Mouse (Mus musculus) embryonic facial prominence, embryonic 10.5 days (tissue): ENCODE measurements around the gene Gm10337. TPM values are rescaled to one million over a fixed set of nuclear protein-coding genes. Genes with fewer than 3 reads are reported as not detected.
A peak's percentile ranks its signal among the peaks of the same experiment; 100 is the strongest.

Source experiments
- DNase-seq: peaks from one replicate; pipeline ENCODE4 v3.0.0-alpha.2; 2017; ENCODE audit warnings: low spot score
- H3K27ac ChIP-seq: fragments of 300-500 bp; sonication (generic); replicated peaks from 2 replicates; pipeline ENCODE4 v1.5.1; 2016; ENCODE audit warnings: mild to moderate bottlenecking
- H3K27me3 ChIP-seq: fragments of 300-500 bp; sonication (generic); replicated peaks from 2 replicates; pipeline ENCODE4 v1.6.1; 2016; ENCODE audit warnings: low read depth, mild to moderate bottlenecking; ENCODE audit not compliant: poor library complexity, severe bottlenecking
- H3K36me3 ChIP-seq: fragments of 300-500 bp; sonication (generic); replicated peaks from 2 replicates; pipeline ENCODE4 v1.6.1; 2016; ENCODE audit warnings: mild to moderate bottlenecking, moderate library complexity
- H3K4me1 ChIP-seq: fragments of 300-500 bp; sonication (generic); 2 replicates; pipeline ENCODE4 v1.6.1; 2016
- H3K4me3 ChIP-seq: fragments of 300-500 bp; sonication (generic); 2 replicates; pipeline ENCODE4 v1.5.1; 2016; ENCODE audit warnings: mild to moderate bottlenecking, moderate library complexity
- H3K9me3 ChIP-seq: fragments of 300-500 bp; sonication (generic); 2 replicates; pipeline ENCODE4 v1.6.1; 2016; ENCODE audit warnings: mild to moderate bottlenecking
- WGBS: fragments of 180-500 bp; shearing (Covaris S2); methylation state at CpG from one replicate; pipeline ENCODE4 v1.1.7; 2016; 5-methylcytosine and 5-hydroxymethylcytosine counted together
- polyA plus RNA-seq: library from polyadenylated mRNA; unstranded; fragments of >200 nt; fragmentation: Nextera tagmentation; extraction: Ambion mirVana; gene quantifications from 2 replicates; pipeline ENCODE4 v1.2.1, GENCODE M21; 2016

The Gm10337 gene
- polyA plus RNA-seq, 1 experiment from 2014 or later = 7.6 TPM

DNA sequence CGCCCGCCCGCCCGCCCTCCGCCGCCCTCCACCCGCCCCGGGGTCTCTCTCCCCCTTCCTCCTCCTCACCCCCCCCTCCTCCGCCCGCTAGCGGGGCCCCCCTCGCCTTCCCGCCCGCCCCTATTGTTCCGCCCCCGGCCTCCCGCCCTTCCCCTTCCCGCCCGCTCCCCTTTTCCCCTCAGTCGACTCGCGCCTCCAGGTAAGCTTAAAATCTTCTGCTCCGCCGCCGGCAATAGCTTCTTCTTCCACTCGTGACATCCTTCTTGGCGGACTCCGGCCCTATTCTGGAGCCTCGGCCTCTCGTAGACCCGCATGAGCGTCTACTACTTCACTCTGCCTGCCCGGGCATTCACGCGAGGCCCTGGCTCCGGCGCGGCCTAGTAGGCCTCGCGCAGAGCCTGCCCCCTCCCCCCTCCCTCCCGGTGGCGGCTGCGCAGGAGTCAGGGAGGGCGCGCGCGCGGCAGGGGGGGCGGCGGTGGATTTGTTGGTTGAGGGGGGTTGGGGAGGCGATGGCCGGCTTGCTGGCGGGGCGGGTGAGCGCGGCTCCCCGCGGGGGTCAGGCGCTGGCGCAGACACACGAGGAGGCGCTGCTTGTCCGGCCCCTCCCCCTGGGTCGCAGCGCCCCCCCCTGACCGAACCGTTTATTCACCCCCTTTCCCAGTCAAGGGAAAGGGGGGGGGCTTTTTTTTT lies 32.8 kb upstream of the Gm10337 start:
- Histone ChIP-seq H3K4me1 (peaks cover 17% of the 10 kb centered on the region), H3K27ac (peak overlapping the region; percentile 99), H3K36me3 (peaks cover 41% of the 10 kb centered on the region), H3K9me3 (0 out of 2 replicates have a peak, but pooled peaks cover 3% of the 10 kb centered on the region), H3K4me3 (peak overlapping the region; percentile 95), H3K27me3 (no peaks in the 10 kb centered on the region)
- 2% methylated on average over 51 of the region's 67 CpGs for WGBS
- peak; percentile 91 for DNase-seq

- H3K4me3 ChIP-seq = peak overlapping the region; percentile 95
- no peak for DNase-seq
- under 1% methylated on average over 10 of the region's 10 CpGs for WGBS
- peaks cover 17% of the 10 kb centered on the region for H3K4me1 ChIP-seq
- H3K27ac ChIP-seq = peak overlapping the region; percentile 99
- H3K27me3 ChIP-seq = no peaks in the 10 kb centered on the region
- H3K36me3 ChIP-seq = peaks cover 46% of the 10 kb centered on the region
- H3K9me3 ChIP-seq = 0 out of 2 replicates have a peak, but pooled peaks cover 3% of the 10 kb centered on the region
These were observed 32.3 kb upstream of the Gm10337 start for GRCm38 (mm10) chr15:102471295-102471645.

DNA sequence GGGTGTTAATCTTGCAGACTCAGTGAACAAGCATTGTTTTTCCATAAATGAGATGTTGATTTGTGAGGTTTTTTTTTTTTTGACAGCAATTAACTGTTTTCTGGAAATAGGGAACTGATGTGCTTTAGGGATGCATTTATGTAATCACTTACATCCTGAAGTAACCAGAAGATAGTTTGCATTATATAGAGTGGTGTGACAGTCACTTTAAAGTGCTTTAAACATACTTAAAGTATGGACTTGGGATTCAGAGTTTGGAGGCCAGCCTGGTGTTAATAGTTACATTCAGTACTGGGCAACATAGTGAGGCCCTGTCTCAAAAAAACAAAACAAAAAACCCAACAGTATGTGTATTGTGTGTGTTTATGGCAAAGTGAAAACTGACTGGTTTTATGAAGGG lies 31.8 kb upstream of the Gm10337 start:
- Histone ChIP-seq H3K9me3 (0 out of 2 replicates have a peak, but pooled peaks cover 3% of the 10 kb centered on the region), H3K36me3 (peaks cover 50% of the 10 kb centered on the region), H3K27ac (no peak overlapping the region), H3K27me3 (no peaks in the 10 kb centered on the region), H3K4me1 (peaks cover 17% of the 10 kb centered on the region), H3K4me3 (peak overlapping the region; percentile 95)
- DNase-seq = no peak

DNA sequence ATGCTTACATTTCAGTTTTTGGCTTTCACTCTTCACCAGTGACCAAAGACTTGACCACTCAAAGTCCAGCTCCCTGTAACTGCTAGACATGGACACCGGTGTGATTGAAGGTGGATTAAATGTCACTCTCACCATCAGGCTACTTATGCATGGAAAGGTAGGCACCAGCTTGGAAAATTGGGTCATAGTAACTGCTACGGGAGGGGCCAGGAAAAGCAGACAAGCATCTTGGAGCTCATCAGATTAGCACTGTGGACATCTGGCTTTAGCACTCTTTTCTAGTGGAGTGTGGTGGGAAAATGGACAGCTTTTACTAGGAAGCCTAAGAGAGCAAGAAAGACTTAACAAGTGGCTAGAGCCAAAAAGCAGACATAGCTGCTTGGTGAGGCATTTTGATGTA lies 30.3 kb upstream of the Gm10337 start:
- H3K27ac ChIP-seq = no peak overlapping the region
- peaks cover 65% of the 10 kb centered on the region for H3K36me3 ChIP-seq
- peaks cover 17% of the 10 kb centered on the region for H3K4me1 ChIP-seq
- peak overlapping the region; percentile 5; the same call in 1 of the 2 replicates for H3K4me3 ChIP-seq
- no peaks in the 10 kb centered on the region for H3K27me3 ChIP-seq
- DNase-seq = no peak
- 0 out of 2 replicates have a peak, but pooled peaks cover 3% of the 10 kb centered on the region for H3K9me3 ChIP-seq
- WGBS = 77% methylated on average over 2 of the region's 2 CpGs

GRCm38 (mm10) chr15:102474520-102474919 lies 29.0 kb upstream of the Gm10337 start:
- Histone ChIP-seq H3K4me1 (peaks cover 17% of the 10 kb centered on the region), H3K27ac (no peak overlapping the region), H3K36me3 (peaks cover 68% of the 10 kb centered on the region), H3K4me3 (no peak overlapping the region), H3K27me3 (no peaks in the 10 kb centered on the region), H3K9me3 (no peaks in the 10 kb centered on the region)
- no peak for DNase-seq
- 95% methylated on average over 2 of the region's 2 CpGs for WGBS

- H3K4me1 ChIP-seq = no peaks in the 10 kb centered on the region
- H3K27ac ChIP-seq = no peak overlapping the region
- 92% methylated on average over 3 of the region's 3 CpGs for WGBS
- no peaks in the 10 kb centered on the region for H3K9me3 ChIP-seq
- peaks cover 99% of the 10 kb centered on the region for H3K36me3 ChIP-seq
- H3K27me3 ChIP-seq = no peaks in the 10 kb centered on the region
- DNase-seq = no peak
- no peak overlapping the region for H3K4me3 ChIP-seq
These were observed 20.4 kb upstream of the Gm10337 start for GRCm38 (mm10) chr15:102483136-102483535.

DNA sequence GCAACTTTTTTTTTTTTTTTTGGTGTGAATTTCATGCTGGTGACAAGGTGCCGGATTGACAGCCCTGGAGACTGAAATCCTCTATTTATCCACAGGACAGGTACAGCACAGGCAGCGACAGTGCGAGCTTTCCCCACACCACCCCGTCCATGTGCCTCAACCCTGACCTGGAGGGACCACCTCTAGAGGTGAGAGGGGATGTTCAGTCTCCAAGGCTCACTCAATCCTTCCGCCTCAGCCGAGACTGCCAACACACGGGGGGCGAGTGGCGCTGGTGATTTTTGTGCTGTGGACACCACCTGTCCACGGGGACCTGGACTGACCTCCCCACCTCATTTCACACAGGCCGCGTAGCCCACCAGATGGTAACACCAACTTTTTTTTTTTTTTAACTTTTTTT lies 17.7 kb upstream of the Gm10337 start:
- WGBS = 94% methylated on average over 12 of the region's 12 CpGs
- no peaks in the 10 kb centered on the region for H3K9me3 ChIP-seq
- H3K27ac ChIP-seq = no peak overlapping the region
- no peak for DNase-seq
- no peak overlapping the region for H3K4me3 ChIP-seq
- no peaks in the 10 kb centered on the region for H3K27me3 ChIP-seq
- peaks cover 99% of the 10 kb centered on the region for H3K36me3 ChIP-seq
- H3K4me1 ChIP-seq = no peaks in the 10 kb centered on the region

- H3K27me3 ChIP-seq = no peaks in the 10 kb centered on the region
- no peak for DNase-seq
- WGBS = 86% methylated on average over 1 of the region's 1 CpGs
- H3K9me3 ChIP-seq = no peaks in the 10 kb centered on the region
- H3K4me3 ChIP-seq = no peak overlapping the region
- no peaks in the 10 kb centered on the region for H3K4me1 ChIP-seq
- H3K36me3 ChIP-seq = peaks cover 100% of the 10 kb centered on the region
- no peak overlapping the region for H3K27ac ChIP-seq
These were observed 15.9 kb upstream of the Gm10337 start for GRCm38 (mm10) chr15:102487664-102488063.

DNA sequence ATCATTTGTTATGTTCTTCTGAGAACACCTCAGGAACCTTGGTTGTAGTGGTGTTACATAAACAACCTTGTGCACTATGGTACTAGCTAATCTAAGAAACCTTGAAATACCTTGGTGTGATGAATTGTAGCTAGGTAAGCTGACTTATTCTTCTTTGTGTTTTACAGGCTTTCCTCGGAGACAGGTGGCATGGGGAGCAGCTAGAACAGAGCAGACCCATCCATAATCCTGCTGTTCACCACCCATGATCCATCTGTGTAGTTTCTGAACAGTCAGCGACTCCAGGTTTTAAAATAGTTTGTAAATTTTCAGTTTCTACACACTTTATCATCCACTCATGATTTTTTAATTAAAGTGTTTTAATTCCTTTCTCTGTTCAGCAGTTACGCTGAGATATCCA lies 5.2 kb upstream of the Gm10337 start:
- H3K36me3 ChIP-seq = peaks cover 99% of the 10 kb centered on the region

DNA sequence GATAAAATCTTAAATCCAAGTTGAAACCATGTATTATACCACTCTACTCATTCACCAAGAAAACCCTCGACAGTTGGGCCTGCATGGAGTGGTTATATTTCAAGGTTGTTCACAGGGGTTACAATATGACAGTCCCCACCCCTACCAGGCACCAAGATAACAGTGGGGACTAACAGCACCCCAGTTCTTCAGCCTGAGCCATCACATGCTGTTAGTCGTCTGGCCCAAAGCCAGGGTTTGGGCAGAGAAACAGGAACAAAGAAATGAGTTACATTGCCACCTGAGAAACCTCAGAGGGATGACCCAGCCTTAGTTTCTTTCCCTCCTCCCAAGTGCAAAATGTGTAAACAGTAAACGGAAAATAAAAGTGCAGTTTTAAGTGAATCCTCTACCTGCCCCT lies 4.2 kb upstream of the Gm10337 start:
- H3K36me3 ChIP-seq = peaks cover 99% of the 10 kb centered on the region
- WGBS = 82% methylated on average over 3 of the region's 3 CpGs
- H3K4me3 ChIP-seq = no peak overlapping the region
- DNase-seq = no peak
- no peaks in the 10 kb centered on the region for H3K4me1 ChIP-seq
- no peaks in the 10 kb centered on the region for H3K27me3 ChIP-seq
- H3K27ac ChIP-seq = no peak overlapping the region
- H3K9me3 ChIP-seq = no peaks in the 10 kb centered on the region

More for the DNA sequence above, 5.2 kb upstream of the Gm10337 start:
- Histone ChIP-seq H3K4me3 (no peak overlapping the region), H3K9me3 (no peaks in the 10 kb centered on the region), H3K27ac (no peak overlapping the region), H3K4me1 (no peaks in the 10 kb centered on the region), H3K27me3 (no peaks in the 10 kb centered on the region)
- WGBS = 92% methylated on average over 3 of the region's 3 CpGs
- no peak for DNase-seq

- Histone ChIP-seq H3K27ac (no peak overlapping the region), H3K27me3 (no peaks in the 10 kb centered on the region), H3K4me1 (no peaks in the 10 kb centered on the region), H3K36me3 (peaks cover 99% of the 10 kb centered on the region), H3K9me3 (no peaks in the 10 kb centered on the region), H3K4me3 (no peak overlapping the region)
- WGBS = 92% methylated on average over 6 of the region's 6 CpGs
- no peak for DNase-seq
These were observed 3.7 kb upstream of the Gm10337 start for GRCm38 (mm10) chr15:102499851-102500250.

DNA sequence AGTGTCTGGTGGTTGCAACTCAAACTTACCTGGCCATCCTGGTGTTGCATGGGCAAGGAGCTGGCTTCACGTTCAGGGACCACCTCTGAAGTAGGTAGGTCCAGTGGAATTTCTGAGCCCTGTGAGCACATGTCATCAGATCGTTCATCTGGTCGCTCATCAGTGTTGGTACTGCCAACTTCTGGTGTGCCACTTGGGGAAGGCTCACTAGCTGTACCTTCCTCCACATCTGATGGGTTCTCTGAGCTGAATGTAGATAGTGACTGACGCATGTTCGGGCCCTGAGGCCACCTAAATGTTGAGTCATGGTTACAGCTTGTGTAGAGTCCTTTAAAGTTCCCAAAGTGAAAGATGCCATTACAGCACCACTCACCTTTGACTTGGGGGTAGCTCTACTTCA lies 3.0 kb upstream of the Gm10337 start:
- H3K36me3 ChIP-seq = peaks cover 99% of the 10 kb centered on the region
- H3K27me3 ChIP-seq = no peaks in the 10 kb centered on the region
- peaks cover 3% of the 10 kb centered on the region; the same call in 1 of the 2 replicates for H3K4me1 ChIP-seq
- H3K4me3 ChIP-seq = no peak overlapping the region
- DNase-seq = no peak
- H3K9me3 ChIP-seq = no peaks in the 10 kb centered on the region
- no peak overlapping the region for H3K27ac ChIP-seq
- 94% methylated on average over 5 of the region's 5 CpGs for WGBS

- H3K4me1 ChIP-seq = peaks cover 6% of the 10 kb centered on the region; the same call in 1 of the 2 replicates
- H3K36me3 ChIP-seq = peaks cover 99% of the 10 kb centered on the region
- H3K4me3 ChIP-seq = no peak overlapping the region
- H3K27me3 ChIP-seq = no peaks in the 10 kb centered on the region
- WGBS = 89% methylated on average over 19 of the region's 19 CpGs
- DNase-seq = no peak
- no peak overlapping the region for H3K27ac ChIP-seq
- no peaks in the 10 kb centered on the region for H3K9me3 ChIP-seq
These were observed 2.3 kb upstream of the Gm10337 start for GRCm38 (mm10) chr15:102501084-102501814.
